Mouse (Mus musculus) cerebellum, postnatal 14 days (tissue): ENCODE data around the gene Slc22a23.
A peak's percentile ranks its signal among the peaks of the same experiment; 100 is the strongest.

Experiments
- DNase-seq, 2 experiments: peaks; one replicate each; pipeline ENCODE4 v3.0.0; 2021; ENCODE audit warnings: mixed read lengths in 2 of 2

The Slc22a23 gene

DNA sequence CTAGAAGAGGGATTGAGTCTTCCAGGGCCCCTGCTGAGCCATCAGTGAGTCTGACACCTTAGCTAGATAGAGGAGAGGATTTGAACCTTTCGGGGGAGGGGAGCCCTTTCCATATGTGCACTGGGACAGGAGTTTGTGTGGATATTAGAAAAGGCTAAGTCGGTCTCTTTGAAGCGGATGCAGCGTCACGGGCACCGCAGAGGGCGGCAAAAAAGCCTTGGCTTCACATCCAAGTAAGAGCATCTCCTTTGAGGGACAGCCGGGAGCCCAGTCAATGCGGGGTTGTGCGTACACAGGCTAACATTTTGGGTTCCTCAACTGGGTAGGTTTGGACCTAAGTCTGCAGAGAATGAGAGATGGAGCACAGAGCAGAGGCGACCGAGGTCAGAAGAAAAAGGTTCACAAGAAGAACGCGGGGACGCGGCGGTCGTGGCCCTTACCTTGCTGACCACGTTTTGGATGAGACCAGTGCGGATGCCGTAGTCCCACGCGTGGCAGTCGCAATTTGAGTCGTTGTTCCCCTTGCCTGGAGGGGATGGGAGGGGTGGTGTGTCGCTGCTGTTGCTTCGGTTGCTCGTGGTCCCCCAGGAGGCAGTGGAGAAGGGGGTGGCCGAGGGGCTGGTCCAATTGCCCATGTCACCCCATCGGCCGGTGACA is 1.1 kb downstream of the Slc22a23 start:
- peak; percentile 19 to 55 for DNase-seq

DNA sequence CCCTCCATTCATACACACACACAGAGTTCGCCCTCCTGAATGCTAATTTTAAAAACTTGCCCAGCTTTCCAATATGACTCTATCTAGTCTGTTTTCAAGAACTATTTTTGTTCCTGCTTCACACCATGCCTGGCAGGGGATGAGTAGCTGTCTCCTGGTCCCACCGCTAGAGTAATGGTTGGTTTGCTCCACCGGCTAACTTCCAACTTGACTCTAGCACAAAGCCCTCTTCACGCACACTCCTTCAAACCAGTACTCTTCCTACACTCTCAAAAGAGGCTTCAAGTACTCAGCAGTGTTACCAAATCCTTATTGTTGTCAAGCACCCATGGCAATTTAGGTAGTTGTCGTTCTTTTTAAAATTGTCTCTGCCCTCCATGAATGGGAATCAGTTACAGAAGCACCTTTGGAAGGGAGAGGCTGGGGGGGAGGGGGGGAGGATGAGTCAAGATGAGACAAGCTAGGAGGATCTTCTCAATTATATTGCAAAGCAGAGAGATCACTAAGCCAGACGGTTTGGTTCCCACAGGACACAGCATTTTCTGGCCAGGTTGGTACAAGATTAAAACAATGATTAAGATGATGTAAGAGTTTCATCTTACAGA is 2.6 kb downstream of the Slc22a23 start:
- no peak for DNase-seq

DNA sequence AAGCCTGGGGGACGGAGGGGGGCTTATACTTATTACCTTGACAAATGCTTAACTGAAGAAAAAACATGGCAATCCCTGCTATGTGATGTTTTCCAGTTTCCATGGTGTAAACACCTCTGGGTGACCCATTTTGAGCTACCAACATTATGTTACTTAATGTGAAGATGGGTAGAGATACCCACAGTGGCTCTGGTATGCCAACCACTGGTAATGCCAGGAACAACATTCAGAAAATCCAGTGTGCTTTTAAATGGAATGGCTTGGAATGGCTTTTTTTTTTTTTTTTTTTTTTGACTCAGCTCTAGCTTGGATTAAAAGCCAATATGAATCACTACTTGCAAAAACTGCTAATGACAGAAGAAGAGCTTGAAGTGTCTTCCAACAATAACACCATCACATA is 8.1 kb downstream of the Slc22a23 start:
- no peak for DNase-seq

- DNase-seq: no peak
Measured at GRCm38 (mm10) chr13:34334847-34335246, 10.1 kb downstream of the Slc22a23 start.

DNA sequence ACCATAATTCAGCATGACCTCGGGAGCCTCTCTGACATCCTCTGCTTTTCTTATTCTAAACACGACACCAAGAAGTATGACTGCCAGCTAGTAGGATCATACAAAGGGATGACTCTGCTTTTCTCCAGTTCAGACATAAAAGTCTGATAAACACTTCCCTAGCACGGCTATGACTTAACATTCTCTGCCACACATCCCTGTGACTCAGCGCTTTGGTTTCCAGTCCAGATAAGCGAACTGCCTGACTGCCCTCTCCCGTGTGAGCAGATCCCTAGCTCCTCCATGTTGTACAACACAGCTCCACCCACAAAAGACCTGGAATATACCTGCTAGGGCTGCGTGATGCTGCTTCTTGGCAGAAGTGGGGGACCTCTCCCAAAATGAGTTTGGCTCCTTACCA is 12.2 kb downstream of the Slc22a23 start:
- DNase-seq: no peak

DNA sequence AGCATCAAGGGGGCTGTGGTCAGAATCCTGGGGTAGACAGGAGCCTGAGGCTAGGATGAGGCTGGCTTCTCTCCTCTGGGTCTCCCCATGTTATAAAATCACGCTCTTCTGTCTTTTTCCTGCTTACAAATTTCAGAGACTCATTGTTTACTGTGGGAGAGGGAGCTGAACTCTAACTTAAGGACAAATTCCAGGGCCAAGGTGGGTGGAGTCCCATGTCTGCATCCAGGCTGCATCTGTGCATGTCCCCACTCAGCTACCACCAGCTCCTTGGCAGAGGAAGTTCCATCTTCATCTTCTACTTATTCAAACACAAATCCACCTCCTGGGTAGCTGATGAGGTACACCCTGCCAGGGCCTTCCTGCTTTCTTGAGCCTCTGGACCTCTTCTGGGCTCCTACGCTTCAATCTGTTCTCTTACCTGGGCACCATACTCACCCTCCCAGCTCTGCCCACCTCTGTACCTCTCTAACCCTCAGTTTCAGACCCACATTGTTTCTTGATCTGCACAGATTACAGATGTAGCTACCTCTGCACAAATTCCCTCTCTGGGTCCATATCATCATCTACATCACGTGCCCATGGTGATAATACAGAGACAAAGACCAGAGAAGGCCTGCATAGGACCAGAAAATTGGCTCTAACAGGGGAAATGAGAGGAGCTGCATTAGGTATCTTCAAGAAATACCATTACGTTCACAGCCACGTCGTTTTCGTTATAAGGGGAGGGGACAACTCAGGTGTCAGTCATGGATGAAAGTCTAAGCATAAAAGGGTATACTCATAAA is 13.4 kb downstream of the Slc22a23 start:
- DNase-seq: no peak

- DNase-seq: no peak
Measured at GRCm38 (mm10) chr13:34329589-34329988, 15.4 kb downstream of the Slc22a23 start.

GRCm38 (mm10) chr13:34326992-34327391 is 18.0 kb downstream of the Slc22a23 start:
- DNase-seq: no peak

GRCm38 (mm10) chr13:34323361-34323760 is 21.6 kb downstream of the Slc22a23 start:
- no peak for DNase-seq

- no peak for DNase-seq
Measured at GRCm38 (mm10) chr13:34320482-34320881, 24.5 kb downstream of the Slc22a23 start.

- peak in 1 of 2 experiments; percentile 13 for DNase-seq
Measured at GRCm38 (mm10) chr13:34317051-34317450, 27.9 kb downstream of the Slc22a23 start.

- no peak for DNase-seq
Measured at GRCm38 (mm10) chr13:34316511-34316910, 28.5 kb downstream of the Slc22a23 start.

DNA sequence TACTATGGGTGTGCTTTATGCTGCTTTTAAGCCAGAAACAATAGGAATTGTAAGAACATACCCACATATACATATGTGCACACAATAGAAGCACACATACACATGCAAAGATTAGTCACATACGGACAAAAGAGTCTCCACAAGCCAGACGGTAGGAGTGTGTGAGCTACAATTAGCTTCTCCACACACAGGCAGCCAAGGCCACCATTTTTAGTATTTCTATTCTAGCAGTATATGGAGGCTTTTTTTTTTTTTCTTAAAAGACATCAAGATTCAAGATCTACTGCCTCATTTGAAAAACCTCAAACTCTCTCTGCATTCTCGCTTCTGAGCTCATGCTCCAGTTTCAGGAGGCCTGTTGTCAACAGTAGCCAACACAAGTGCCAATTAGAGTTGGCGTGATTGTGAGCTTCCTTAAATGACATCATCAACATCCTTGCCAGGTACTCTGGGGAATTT is 31.9 kb downstream of the Slc22a23 start:
- DNase-seq: no peak

GRCm38 (mm10) chr13:34312346-34313002 is 32.5 kb downstream of the Slc22a23 start:
- DNase-seq: no peak

DNA sequence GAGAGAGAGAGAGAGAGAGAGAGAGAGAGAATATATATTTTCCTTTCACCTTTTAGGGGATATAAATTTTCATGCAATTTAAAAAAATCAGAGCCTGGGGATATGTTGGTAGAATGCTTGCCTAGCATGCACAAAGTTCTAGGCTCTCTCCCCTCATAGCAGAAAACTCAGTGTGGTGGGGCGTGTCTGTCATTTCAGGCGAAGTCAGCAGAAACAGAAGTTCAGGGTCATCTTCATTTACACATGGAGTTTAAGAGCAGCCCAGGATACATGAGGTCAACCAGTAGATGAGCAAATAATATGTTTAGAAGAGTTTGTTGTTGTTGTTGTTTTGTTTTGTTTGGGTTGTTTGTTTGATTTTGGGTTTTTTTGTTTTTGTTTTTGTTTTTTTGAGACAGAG is 33.4 kb downstream of the Slc22a23 start:
- no peak for DNase-seq

GRCm38 (mm10) chr13:34308604-34308927 is 36.4 kb downstream of the Slc22a23 start:
- DNase-seq: no peak

- no peak for DNase-seq
Measured at GRCm38 (mm10) chr13:34307696-34308603, 37.0 kb downstream of the Slc22a23 start.

GRCm38 (mm10) chr13:34305964-34306671 is 38.9 kb downstream of the Slc22a23 start:
- no peak for DNase-seq

DNA sequence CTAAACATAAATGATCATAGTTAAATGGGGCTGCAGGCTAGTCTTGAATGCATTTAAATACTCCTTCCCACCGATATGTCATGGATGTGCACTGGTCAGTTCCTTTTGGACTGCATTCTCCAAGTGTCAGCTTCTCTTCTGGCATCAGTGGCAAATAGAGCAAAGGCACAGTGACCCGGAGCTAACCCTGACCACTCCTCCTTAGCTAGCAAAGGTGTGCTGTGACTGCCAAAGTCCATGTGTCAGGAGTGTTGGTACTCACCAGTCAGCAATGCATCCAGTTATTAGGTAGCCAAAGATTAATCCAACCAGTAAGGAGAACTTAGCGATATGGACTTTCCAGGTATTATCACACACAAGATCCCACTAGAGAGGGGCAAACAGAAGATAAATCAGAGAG is 40.1 kb downstream of the Slc22a23 start:
- no peak for DNase-seq

DNA sequence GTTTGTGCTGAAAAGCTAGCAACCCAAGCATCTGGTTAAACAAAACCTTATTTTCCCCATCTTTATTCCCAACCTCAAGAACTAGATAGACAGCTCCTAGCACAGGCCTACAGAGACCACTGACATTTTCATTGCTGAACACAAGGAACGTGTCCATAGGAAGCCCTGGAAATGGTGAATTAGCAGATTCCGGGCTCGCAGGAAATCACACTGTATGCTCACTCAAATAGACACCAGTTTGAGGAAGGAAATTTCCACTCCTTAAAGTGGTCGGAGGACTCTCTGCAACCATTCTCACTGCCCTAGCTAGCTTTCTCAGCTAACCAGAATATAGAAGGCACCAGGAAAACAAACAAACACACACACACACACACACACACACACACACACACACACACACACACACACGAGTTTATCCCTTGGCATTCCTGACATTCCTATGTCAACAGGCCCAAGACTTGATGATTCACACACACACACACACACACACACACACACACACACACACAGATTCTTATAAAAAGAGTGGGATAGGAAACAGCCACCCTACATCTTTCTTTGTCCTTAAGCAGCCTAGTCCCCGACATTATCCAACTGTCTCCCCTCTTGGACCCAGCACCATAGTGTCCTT is 41.5 kb downstream of the Slc22a23 start:
- no peak for DNase-seq

DNA sequence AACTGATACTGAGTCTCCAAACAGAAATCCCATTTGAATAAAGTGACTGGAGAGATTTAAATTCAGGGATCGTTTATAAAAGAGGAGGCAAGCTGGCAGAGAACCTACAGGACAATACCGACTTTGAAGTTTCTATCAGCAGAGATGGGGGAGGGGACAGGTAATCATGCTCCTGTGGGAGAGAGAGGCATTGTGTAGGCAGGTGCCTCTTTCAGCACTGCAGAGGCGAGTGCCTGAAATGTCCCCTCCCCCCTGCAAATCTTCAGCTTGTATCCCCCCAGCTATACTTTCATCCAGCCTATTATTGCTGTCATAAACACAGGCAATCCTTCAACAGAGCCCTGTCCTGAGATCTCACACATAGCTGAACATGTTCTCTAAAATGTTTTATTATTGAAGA is 43.4 kb downstream of the Slc22a23 start:
- no peak for DNase-seq
